Mouse (Mus musculus) cerebellum, adult 2 months (tissue): ENCODE measurements around the gene Zbtb22. TPM values are rescaled to one million over a fixed set of nuclear protein-coding genes. Genes with fewer than 3 reads are reported as not detected.

Experiments
- DNase-seq, 2 experiments: peaks; one replicate each; pipeline ENCODE4 v3.0.0; 2021
- H3K27ac ChIP-seq: fragments of 200-500 bp; 2 replicates; pipeline ENCODE4 v1.5.1; 2012; ENCODE audit warnings: low read length, control low read depth, inconsistent platforms; ENCODE audit not compliant: insufficient read depth
- H3K27me3 ChIP-seq: fragments of 200-500 bp; 2 replicates; pipeline ENCODE4 v1.6.1; 2012; ENCODE audit warnings: inconsistent platforms, mild to moderate bottlenecking, low read length, moderate library complexity; ENCODE audit not compliant: control insufficient read depth, insufficient read depth
- H3K4me1 ChIP-seq: fragments of 200-500 bp; 2 replicates; pipeline ENCODE4 v1.6.1; 2011; ENCODE audit warnings: low read length; ENCODE audit not compliant: control insufficient read depth, insufficient read depth
- H3K4me3 ChIP-seq: fragments of 200-500 bp; replicated peaks from 2 replicates; pipeline ENCODE3; 2011; ENCODE audit warnings: mild to moderate bottlenecking, low read depth, low read length, control low read depth; ENCODE audit not compliant: insufficient read depth
- CTCF ChIP-seq: fragments of 200-500 bp; IDR thresholded peaks from 2 replicates; pipeline ENCODE4 v1.5.1; 2011; ENCODE audit warnings: low read depth, mild to moderate bottlenecking, control low read depth, low read length, moderate library complexity, borderline replicate concordance; ENCODE audit not compliant: insufficient read depth
- POLR2A ChIP-seq: fragments of 200-500 bp; IDR thresholded peaks from 2 replicates; pipeline ENCODE4 v1.6.1; 2011; ENCODE audit warnings: low read length, control low read depth, borderline replicate concordance; ENCODE audit not compliant: insufficient read depth
- WGBS: fragments of 180-500 bp; shearing (Covaris S2); methylation state at CpG from one replicate; pipeline ENCODE4 v1.1.7; 2018; 5-methylcytosine and 5-hydroxymethylcytosine counted together
- polyA plus RNA-seq: library from polyadenylated mRNA; depleted of rRNA; stranded (reverse); fragments of >200 nt; gene quantifications from 2 replicates; pipeline ENCODE4 v1.2.3, GENCODE M21; 2012

Zbtb22 gene
- polyA plus RNA-seq, 1 experiment: 33.4 TPM

DNA sequence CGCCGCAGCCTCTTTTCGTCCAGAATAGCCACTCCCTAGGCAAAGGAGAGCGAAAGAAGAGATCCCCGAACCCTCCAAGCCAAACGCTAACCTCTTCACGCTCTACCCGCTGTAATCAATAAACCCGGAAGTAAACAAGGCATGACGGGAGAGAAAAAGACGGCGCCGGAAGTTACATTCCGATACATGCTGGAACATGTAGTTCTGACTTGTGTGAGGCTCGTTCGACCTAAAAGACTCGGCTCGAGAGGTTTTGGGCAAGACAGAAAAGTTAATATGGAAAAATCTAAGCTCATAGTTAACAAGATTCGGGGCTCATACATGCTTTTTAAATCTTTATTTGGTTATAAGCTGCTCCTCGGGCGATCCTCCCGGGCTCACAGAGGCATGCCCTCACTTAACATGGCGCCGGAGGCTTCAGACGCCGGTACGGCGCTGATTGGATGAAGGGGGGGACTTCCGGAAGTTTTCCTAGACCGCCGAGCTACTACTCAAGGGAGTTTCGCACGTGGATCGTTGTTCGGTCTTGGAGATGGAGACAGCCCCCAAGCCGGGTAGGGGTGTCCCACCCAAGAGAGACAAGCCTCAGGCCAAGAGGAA, 24.6 kb downstream of the Zbtb22 start, which contains the start of the genes Pfdn6 and Wdr46:
TSS of gene Pfdn6 (minus strand) at position 138 of the 600 bp plus-strand sequence.
TSS of gene Wdr46 (plus strand) at position 455 of the 600 bp plus-strand sequence.
- Histone ChIP-seq H3K4me3 (peak within 1 kb of the TSS; percentile 91), H3K4me1 (peaks cover 5% of the 10 kb centered on the region; the same call in 1 of the 2 replicates), H3K27ac (peak within 1 kb of the TSS; percentile 59), H3K27me3 (no peaks in the 10 kb centered on the region)
- TF ChIP-seq CTCF (no peak), POLR2A (peak; percentile 79; the same call in 1 of the 2 replicates)
- under 1% methylated on average over 36 of the region's 36 CpGs for WGBS
- DNase-seq: peak; percentile 87 to 88

DNA sequence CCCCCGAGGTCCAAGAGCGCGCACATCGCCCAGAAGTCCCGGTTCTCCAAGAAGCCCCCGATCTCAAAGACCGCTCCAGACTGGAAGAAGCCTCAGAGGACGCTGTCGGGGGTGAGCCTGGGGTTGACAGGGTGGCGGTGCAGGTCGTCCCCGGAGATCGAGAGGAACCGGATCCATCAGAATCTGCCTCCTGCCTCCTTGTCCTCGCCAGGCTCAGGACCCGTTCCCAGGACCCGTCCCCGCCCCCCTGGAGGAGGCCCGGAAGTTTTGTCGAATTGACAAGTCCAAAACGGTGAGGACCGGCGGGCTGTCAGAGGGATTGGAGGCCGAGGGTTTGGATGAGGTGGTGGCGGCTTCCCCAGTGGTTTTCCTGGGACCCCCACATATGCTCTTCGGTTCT, 25.3 kb downstream of the Zbtb22 start:
- peaks cover 5% of the 10 kb centered on the region; the same call in 1 of the 2 replicates for H3K4me1 ChIP-seq
- H3K4me3 ChIP-seq: peak overlapping the region; percentile 91
- TF ChIP-seq CTCF: no peak
- TF ChIP-seq POLR2A: no peak
- no peak overlapping the region for H3K27ac ChIP-seq
- no peak for DNase-seq
- WGBS: 3% methylated on average over 26 of the region's 26 CpGs
- no peaks in the 10 kb centered on the region for H3K27me3 ChIP-seq

DNA sequence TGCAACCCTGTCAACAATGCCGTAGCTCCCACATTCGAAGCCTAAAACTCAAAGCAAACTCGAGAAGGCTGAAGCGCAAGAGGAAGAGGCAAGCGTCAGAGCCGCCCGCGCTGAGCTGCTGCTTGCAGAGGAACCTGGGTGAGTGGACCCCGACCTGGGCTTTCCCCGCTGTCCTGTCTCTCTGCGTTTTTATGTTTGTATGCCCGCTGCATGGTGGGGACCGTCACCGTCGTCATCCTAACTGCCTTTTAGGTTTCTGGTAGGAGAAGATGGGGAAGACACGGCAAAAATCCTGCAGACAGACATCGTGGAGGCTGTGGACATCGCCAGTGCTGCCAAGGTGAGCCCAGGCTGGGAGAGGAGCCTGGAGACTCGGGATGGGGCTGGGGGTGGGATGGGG, 25.7 kb downstream of the Zbtb22 start:
- Histone ChIP-seq H3K27ac (no peak overlapping the region), H3K4me1 (peaks cover 5% of the 10 kb centered on the region; the same call in 1 of the 2 replicates), H3K4me3 (peak overlapping the region; percentile 91), H3K27me3 (no peaks in the 10 kb centered on the region)
- TF ChIP-seq POLR2A (no peak), CTCF (no peak)
- 58% methylated on average over 19 of the region's 19 CpGs for WGBS
- DNase-seq: no peak

DNA sequence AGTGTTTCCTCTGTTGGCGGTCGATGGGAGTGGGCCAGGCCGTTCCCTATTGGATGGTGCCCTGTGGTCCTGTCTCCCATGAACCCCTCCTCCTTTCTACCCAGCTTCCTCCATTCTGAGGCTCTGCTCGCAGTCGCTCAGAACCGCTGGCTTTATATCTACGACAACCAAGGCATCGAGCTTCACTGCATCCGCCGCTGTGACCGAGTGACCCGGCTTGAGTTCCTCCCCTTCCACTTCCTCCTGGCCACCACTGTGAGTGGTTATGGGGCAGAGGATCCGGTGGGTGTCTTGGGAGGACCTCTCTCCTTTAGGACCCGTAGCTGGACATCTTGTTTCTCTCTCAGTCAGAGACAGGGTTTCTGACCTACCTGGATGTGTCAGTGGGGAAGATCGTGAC, 27.8 kb downstream of the Zbtb22 start:
- no peak for DNase-seq
- H3K27ac ChIP-seq: no peak overlapping the region
- 88% methylated on average over 15 of the region's 15 CpGs for WGBS
- TF ChIP-seq CTCF (no peak), POLR2A (no peak)
- peaks cover 5% of the 10 kb centered on the region; the same call in 1 of the 2 replicates for H3K4me1 ChIP-seq
- H3K27me3 ChIP-seq: no peaks in the 10 kb centered on the region
- H3K4me3 ChIP-seq: no peak overlapping the region

DNA sequence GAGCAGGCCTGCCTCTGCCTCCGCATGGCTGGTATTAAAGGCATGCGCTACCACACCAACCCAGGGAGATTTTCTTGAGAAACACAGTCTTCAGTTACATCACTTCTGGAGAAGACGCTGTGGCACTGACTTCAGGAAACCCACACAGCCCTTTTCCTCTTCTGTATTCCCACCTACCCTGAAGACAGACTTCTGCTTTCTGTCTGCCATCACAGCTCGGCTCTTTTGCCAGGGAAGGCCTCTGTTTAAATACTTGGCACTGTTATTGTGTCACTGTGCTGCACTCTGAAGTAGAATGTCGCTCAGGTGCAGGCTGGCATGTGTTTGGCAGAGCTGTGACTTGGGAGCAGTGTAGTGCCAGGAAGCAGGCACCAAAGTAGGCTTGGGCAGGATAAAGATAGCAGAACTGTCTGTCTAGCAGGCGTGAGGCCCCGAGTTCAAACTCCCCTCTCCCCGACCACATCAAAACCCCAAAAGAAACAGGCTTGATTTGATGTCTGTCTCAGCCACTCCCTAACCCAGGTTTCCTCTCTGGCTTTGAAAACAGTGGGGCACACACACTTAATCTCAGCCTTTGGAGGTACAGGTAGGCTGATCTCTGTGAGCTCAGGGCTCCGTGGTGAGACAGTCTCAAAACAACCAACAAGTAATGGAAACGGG, 31.9 kb downstream of the Zbtb22 start:
- Histone ChIP-seq H3K27me3 (no peaks in the 10 kb centered on the region), H3K4me1 (peaks cover 16% of the 10 kb centered on the region), H3K27ac (no peak overlapping the region), H3K4me3 (no peak overlapping the region)
- DNase-seq: no peak
- WGBS: 76% methylated on average over 10 of the region's 10 CpGs
- TF ChIP-seq POLR2A (no peak), CTCF (no peak)

DNA sequence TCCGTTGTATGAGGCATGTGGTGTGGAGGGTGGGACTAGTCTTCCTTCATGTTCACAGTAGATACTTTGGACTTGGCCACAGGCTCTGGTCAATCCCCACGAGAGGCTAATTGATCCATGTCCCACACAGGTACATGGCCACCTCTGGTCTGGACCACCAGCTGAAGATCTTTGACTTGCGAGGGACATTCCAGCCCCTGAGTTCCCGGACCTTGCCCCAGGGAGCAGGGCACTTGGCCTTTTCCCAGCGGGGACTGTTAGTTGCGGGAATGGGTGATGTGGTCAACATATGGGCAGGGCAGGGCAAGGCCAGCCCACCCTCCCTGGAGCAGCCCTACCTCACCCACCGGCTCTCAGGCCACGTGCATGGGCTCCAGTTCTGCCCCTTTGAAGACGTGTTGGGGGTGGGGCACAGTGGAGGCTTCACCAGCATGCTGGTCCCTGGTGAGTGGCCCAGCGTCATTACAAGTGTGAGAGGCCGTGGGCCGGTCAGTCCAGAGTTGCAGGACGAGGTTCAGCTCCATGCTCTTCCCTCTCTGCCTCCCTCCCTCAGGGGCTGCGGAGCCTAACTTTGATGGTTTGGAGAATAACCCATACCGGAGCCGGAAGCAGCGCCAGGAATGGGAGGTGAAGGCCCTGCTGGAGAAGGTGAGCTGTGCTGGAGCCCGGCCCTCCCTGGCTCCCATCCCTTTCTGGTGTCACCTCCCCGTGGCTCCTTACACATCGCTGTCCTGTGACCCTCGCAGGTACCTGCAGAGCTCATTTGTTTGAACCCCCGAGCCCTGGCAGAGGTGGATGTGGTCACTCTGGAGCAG, 32.6 kb downstream of the Zbtb22 start:
- H3K4me1 ChIP-seq: peaks cover 16% of the 10 kb centered on the region
- 78% methylated on average over 22 of the region's 22 CpGs for WGBS
- no peak overlapping the region for H3K27ac ChIP-seq

DNA sequence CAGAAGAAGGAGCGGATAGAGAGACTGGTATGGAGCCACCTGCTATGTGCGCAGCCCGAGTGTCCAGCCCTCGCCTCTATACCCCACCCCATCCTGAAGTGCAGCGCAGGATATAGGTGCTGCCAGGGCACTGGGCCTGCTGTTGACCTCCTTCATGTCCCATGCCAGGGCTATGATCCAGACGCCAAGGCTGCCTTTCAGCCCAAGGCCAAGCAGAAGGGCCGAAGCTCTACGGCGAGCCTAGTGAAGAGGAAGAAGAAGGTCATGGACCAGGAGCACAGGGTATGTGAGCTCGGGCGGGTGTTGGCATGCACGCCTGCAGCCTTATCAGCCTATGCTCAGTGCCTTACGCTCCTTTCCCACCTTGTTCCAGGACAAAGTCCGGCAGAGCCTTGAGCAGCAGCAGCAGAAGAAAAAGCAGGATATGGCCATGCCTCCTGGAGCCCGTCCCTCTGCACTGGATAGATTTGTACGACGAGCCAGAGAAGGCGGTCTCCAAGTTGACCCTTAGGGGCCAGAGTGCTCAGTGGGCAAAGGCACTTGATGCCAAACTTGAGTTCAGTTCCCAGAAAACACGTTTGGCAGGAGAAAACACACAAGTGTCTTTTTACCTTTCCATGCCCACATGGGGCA, 33.3 kb downstream of the Zbtb22 start:
- WGBS: 82% methylated on average over 19 of the region's 19 CpGs
- no peak overlapping the region for H3K4me3 ChIP-seq
- no peak overlapping the region for H3K27ac ChIP-seq
- DNase-seq: no peak
- peaks cover 16% of the 10 kb centered on the region for H3K4me1 ChIP-seq
- no peaks in the 10 kb centered on the region for H3K27me3 ChIP-seq
- no peak for TF ChIP-seq POLR2A
- TF ChIP-seq CTCF: no peak

More for the DNA sequence above, 32.6 kb downstream of the Zbtb22 start:
- no peaks in the 10 kb centered on the region for H3K27me3 ChIP-seq
- DNase-seq: no peak
- no peak overlapping the region for H3K4me3 ChIP-seq
- TF ChIP-seq POLR2A: no peak
- TF ChIP-seq CTCF: no peak
